Mouse (Mus musculus): Measurements from ENCODE around the gene Gm13178. TPM values are rescaled to one million over a fixed set of nuclear protein-coding genes. Genes with fewer than 3 reads are reported as not detected.

The Gm13178 gene
- total RNA-seq (2021): 0.43 TPM in 1 of 2 replicates, not detected in the other
- long read RNA-seq: 0 reads

DNA sequence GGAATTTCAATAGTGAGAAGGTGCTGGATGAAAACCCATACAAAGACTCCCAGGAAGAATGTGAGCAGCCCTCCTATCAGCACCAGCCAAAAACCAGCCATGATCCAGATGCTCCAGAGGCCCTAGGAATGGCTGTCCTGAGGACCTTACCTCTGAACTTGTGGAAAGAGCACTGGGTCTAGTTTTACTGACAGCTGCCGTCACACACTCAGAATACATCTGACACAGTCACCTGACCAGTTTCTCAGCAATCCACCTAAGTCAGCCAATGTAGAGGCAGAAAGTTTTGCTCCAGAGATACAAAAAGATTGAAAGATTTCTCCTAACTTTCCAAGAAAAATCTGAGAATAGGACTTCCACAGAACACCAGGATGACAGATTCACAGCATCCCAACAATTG, at the start of gene Gm13178:
Gene Gm13178, minus strand, starts transcription at position 101 of the 400 bp plus-strand sequence.
- DNase-seq: no peak

DNA sequence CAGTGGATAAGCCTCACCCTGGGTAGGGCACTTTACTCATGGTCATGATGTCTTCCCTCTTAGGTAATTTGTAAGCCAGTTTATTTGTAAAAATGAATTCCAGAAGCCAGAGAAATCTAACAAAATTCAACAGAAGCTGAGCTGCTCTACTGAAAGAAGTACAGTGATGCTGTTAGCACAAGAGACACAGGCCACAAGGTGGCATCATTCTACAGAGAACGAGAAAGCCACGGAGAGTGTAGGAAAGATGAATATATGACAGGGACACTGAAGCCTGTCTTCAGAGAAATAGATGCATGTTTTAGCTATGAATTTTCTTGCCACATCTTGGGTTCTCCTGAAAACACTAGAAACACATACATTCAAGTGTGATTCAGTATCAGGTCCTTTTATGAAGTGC, 44.5 kb upstream of the Gm13178 start:
- DNase-seq: peak; percentile 13

DNA sequence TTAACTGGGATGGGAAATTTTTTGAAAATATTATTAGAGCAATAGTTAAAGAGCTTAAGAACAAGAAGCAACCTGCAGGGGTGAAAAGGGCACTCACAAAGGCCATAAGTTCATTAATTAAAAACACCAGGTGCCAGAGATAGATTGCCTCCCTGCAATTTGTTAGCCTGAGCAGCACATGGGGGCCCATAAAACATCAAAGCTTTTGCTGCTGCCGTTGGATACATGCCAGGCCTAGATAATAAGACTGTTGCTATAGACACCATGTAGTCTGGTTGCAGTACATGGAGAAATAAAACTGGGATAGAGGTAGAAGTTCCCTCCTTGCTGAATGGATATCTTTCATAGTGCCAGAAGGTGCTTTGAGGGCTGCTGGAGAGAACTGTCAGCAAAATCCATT, 27.9 kb upstream of the Gm13178 start:
- no peak for DNase-seq

DNA sequence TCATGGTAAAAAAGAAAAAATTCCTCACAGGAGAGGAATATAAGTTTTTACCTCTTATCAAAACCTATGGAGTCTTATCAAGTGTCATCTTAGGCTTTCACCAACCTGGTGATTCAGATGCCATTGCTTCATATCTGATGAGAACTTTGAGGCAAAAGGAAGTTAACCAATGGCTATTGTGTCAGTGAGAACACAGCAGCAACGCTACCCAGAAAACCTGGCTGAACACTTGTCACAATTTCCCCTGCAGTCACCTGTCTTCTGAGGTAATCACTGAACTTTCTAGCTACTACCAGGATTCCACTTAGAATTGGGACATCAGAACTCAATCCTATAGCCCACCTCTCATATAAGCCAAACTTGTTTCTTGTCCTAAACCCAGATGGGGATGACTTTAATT, 1.5 kb downstream of the Gm13178 start:
- no peak for DNase-seq

DNA sequence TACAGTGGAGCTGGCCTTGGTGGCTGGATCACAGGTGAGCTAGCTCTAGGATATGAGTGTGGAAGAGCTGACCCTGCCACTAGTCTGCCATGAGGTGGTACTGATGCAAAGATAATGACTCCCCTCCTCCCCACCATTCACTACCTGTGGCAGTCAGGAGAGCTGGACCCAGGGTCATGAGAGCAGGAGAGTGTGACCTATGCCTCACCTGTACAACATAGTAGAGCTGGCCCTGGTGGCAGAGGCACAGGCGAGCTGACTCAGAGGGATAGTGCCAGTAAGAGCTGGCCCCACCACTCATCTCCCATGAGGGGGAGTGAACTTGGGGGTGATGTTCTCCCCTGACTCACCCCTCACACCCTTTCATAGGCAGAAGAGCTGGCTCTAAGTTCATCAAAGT, 2.9 kb downstream of the Gm13178 start:
- DNase-seq: no peak

DNA sequence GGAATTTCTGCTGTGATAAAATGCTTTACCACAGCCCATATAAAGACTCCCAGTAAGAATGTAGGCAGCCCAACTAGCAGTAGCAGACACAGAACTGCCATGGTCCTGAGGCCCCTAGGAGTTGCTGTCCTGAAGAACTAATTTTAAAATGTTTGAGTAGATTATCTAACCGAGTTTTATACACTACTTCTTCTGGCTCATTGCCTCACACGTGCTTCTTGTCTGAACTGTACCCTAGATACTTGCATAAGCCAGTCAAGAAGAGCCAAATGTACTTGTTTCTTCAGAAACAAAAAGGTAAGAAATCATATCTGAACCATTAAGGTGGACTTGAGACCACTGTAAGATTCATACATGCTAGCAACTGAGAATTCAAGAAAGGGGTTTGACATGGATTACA, 34.9 kb downstream of the Gm13178 start, which contains the start of gene Gm436:
Gene Gm436, minus strand, starts transcription at position 101 of the 400 bp plus-strand sequence.
- DNase-seq: no peak

Other genes with a start within 250 kb of the Gm13178 start
- gene 9430007A20Rik, start 201.6 kb downstream of the Gm13178 start, total RNA-seq (2021): not detected in 2 replicates
- not detected in 2 replicates for gene Gm13124, start 156.3 kb downstream of the Gm13178 start, total RNA-seq (2021)
- not detected in 2 replicates for gene Aadacl4, start 107.7 kb downstream of the Gm13178 start, total RNA-seq (2021)
- not detected in 2 replicates for gene Gm436, start 35.0 kb downstream of the Gm13178 start, total RNA-seq (2021)
- not detected in 2 replicates for gene Gm438, start 65.2 kb upstream of the Gm13178 start, total RNA-seq (2021)
- gene Dhrs3, start 171.4 kb upstream of the Gm13178 start, total RNA-seq (2021): 83.0 and 111 TPM in 2 replicates

All from adrenal gland, postnatal 25 days (tissue).